Mouse (Mus musculus): ENCODE measurements at regions not wholly inside any gene's neighbourhood (a gene's known extent, or its start where the extent isn't known, plus 50 kb on each side); places are given as distances from the start of the nearest gene placed in this dataset.

GRCm38 (mm10) chr3:147089716-147090115 is 237.5 kb downstream of the Ttll7 start:
- TF ChIP-seq ZC3H11A (IDR thresholded peaks at IDR 0.05; ENCODE audit: borderline replicate concordance, low read depth, low read length): no peak
- no peak for TF ChIP-seq ZNF384 (IDR thresholded peaks at IDR 0.05; ENCODE audit: low read depth, low read length)
- TF ChIP-seq CHD2 (IDR thresholded peaks at IDR 0.05; ENCODE audit: low read depth, low read length): no peak
- no peak for TF ChIP-seq MAFK (IDR thresholded peaks at IDR 0.05; ENCODE audit: insufficient read depth, low read depth, low read length)

All from ES-E14 (cell line).